Mouse (Mus musculus) forebrain, embryonic 14.5 days (tissue): ENCODE data around the gene Alk. TPM values are rescaled to one million over a fixed set of nuclear protein-coding genes. Genes with fewer than 3 reads are reported as not detected.

Source experiments
- ATAC-seq: fragments of 200-750 bp; cut with Nextera tagmentation; 2 replicates; pipeline ENCODE4 v1.8.0; 2017; ENCODE audit warnings: mild to moderate bottlenecking, moderate library complexity
- DNase-seq: peaks from one replicate; pipeline ENCODE4 v3.0.0-alpha.2; 2015; ENCODE audit warnings: low spot score
- H3K27ac ChIP-seq: fragments of 300-500 bp; sonication (generic); 2 replicates; pipeline ENCODE4 v1.5.1; 2014; ENCODE audit warnings: low read depth, mild to moderate bottlenecking, control low read depth, low read length, moderate library complexity
- H3K27me3 ChIP-seq: fragments of 300-500 bp; sonication (generic); replicated peaks from 2 replicates; pipeline ENCODE4 v1.6.1; 2014; ENCODE audit warnings: low read length, control low read depth, mixed read lengths; ENCODE audit not compliant: control insufficient read depth, insufficient read depth
- H3K36me3 ChIP-seq: fragments of 300-500 bp; sonication (generic); 2 replicates; pipeline ENCODE4 v1.6.1; 2014; ENCODE audit warnings: low read length, control low read depth; ENCODE audit not compliant: control insufficient read depth, insufficient read depth
- H3K4me1 ChIP-seq: fragments of 300-500 bp; sonication (generic); 2 replicates; pipeline ENCODE4 v1.6.1; 2014; ENCODE audit warnings: antibody characterized with exemption, low read length, control low read depth; ENCODE audit not compliant: control insufficient read depth, insufficient read depth
- H3K4me2 ChIP-seq: fragments of 300-500 bp; sonication (generic); 2 replicates; pipeline ENCODE4 v1.6.1; 2014; ENCODE audit warnings: mild to moderate bottlenecking, control low read depth, low read length
- H3K4me3 ChIP-seq: fragments of 300-500 bp; sonication (generic); 2 replicates; pipeline ENCODE4 v1.5.1; 2014; ENCODE audit warnings: low read depth, low read length, control low read depth
- H3K9ac ChIP-seq: fragments of 300-500 bp; sonication (generic); 2 replicates; pipeline ENCODE4 v1.6.1; 2014; ENCODE audit warnings: mild to moderate bottlenecking, low read length, control low read depth, moderate library complexity
- H3K9me3 ChIP-seq: fragments of 300-500 bp; sonication (generic); replicated peaks from 2 replicates; pipeline ENCODE4 v1.6.1; 2016; ENCODE audit warnings: low read length, control low read depth, mixed read lengths; ENCODE audit not compliant: control insufficient read depth
- WGBS: fragments of 180-500 bp; shearing (Covaris S2); extraction: QIAGEN DNeasy Blood & Tissue Kit; methylation state at CpG from one replicate; pipeline ENCODE4 v1.1.7; 2014; 5-methylcytosine and 5-hydroxymethylcytosine counted together
- polyA plus RNA-seq: library from polyadenylated mRNA; unstranded; fragments of >200 nt; fragmentation: Nextera tagmentation; extraction: Ambion mirVana; gene quantifications from 2 replicates; pipeline ENCODE4 v1.2.1, GENCODE M21; 2014

Gene Alk
- polyA plus RNA-seq, 1 experiment from 2014 or later = 0.55 TPM

DNA sequence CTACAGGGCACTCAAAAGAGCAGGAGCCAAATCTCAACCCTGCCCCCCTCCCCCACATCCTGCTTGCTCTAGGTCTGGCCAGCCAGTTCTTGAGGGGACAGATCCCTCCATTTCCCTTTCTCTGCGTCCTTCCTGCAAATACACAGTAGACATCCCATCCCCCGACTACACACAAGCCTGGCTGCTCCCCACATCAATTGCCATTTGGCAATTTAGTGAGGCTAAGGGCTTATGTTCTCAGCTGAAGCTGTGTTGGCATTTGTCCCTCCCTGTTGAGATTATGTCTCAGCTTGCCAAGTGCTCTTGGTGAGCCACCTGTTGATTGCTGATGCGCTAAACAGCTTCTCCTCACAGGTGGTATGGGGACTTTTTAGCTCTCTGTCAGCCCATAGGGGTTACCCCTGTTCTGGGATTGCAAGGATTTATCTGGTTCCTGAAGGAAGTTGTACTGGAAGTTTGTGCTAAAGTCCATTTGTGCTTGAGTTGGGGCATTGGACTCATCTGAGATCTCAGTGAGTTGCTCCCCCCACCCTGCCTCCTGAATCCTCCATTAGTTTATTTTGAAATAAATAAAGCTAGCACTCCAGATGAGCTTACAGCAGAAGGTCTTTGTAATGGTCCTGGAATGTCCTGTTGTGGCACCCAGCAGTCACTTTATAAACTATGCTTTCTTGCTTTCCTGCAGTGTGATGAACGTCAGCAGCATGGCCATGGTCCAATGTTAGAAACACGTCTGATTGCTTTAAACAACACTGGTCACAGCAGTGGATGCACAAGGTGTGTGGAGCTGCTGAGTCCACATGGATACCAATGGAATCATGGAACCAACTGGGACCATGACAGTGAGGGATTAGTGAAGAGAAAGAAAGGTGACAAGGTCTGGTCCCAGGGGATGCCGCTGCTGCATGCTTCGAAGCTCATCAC is 353.7 kb downstream of the Alk start:
- peaks cover 4% of the 10 kb centered on the region; the same call in 1 of the 2 replicates for H3K4me1 ChIP-seq
- peak; percentile 83 for DNase-seq
- 67% methylated on average over 7 of the region's 7 CpGs for WGBS
- no peak overlapping the region for H3K4me3 ChIP-seq
- no peaks in the 10 kb centered on the region for H3K27me3 ChIP-seq
- no peaks in the 10 kb centered on the region for H3K9me3 ChIP-seq
- H3K36me3 ChIP-seq = no peaks in the 10 kb centered on the region
- ATAC-seq = peak; percentile 62; the same call in 1 of the 2 replicates
- no peak overlapping the region for H3K4me2 ChIP-seq
- H3K27ac ChIP-seq = no peak overlapping the region
- H3K9ac ChIP-seq = no peak overlapping the region

DNA sequence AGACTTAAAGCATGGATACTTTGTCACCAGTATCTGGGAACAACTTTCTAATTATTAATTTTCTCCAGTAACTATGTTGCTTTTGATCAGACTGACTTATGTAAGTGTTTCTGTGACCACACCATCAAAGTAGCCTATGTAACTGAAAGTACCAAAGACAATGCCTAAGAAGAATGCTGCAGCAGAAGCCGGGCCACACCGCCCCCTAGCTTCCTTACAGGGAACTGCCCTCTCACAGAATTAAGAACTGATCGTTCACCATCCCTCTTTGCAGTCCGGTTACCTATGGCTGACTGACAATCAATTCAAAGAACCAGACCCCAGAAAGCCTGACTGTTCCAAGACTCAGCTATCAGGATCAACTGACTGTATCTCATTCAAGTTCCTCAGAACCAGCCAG is 362.4 kb downstream of the Alk start:
- Histone ChIP-seq H3K9me3 (peaks cover 6% of the 10 kb centered on the region; the same call in 1 of the 2 replicates), H3K27ac (no peak overlapping the region), H3K27me3 (no peaks in the 10 kb centered on the region), H3K4me1 (peaks cover under 1% of the 10 kb centered on the region; the same call in 1 of the 2 replicates), H3K4me3 (no peak overlapping the region), H3K4me2 (no peak overlapping the region), H3K36me3 (no peaks in the 10 kb centered on the region), H3K9ac (no peak overlapping the region)
- WGBS = 23% methylated on average over 4 of the region's 4 CpGs
- ATAC-seq (0 out of 2 replicates have a peak, but pooled peaks have one; percentile 26), DNase-seq (peak; percentile 30)

DNA sequence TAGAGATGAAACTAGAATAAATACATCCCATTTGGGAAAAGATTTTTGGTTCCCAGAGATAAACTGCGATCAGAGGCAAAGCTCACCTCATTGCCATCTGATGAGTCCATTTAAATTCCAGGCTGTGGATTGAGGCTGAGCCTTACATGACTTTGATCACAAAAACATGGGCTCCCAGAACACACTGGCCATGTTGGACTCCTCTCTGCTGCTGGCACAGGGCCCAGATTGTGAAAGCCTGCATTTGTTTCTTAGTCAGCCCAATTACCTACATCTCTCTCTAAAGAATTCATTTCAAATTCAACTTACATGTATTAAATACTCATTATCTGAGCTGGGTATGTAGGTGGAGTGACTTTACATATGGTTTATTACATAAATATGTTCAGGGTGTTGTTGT is 367.1 kb downstream of the Alk start:
- Histone ChIP-seq H3K27me3 (no peaks in the 10 kb centered on the region), H3K36me3 (no peaks in the 10 kb centered on the region), H3K9ac (no peak overlapping the region), H3K27ac (no peak overlapping the region), H3K4me1 (peaks cover 3% of the 10 kb centered on the region; the same call in 1 of the 2 replicates), H3K9me3 (peaks cover 6% of the 10 kb centered on the region; the same call in 1 of the 2 replicates), H3K4me2 (no peak overlapping the region), H3K4me3 (no peak overlapping the region)
- WGBS = 48% methylated on average over 1 of the region's 1 CpGs
- DNase-seq = peak; percentile 78
- ATAC-seq = peak; percentile 77

DNA sequence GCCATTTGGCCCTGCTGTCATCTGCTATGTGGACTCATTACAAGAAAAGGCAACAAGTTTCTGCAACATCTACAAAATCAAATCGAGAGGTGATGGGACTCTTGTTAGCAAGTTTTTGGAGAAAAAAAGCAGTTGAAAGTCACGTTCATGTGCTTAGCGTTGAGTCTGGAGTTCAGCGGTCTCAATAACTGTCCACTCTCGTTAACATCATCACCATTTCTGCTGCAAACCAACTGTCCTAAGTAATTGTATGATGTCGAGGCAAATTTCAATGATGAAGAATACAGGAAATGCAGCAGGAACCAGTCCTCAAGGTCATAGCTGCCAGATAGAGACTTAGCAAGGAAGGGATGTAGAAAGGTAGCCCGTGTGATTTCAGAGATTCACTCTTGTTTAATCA is 373.5 kb downstream of the Alk start:
- WGBS = 90% methylated on average over 7 of the region's 7 CpGs
- H3K36me3 ChIP-seq = no peaks in the 10 kb centered on the region
- DNase-seq (no peak), ATAC-seq (no peak)
- H3K4me2 ChIP-seq = no peak overlapping the region
- no peaks in the 10 kb centered on the region for H3K27me3 ChIP-seq
- no peaks in the 10 kb centered on the region for H3K9me3 ChIP-seq
- H3K27ac ChIP-seq = no peak overlapping the region
- no peaks in the 10 kb centered on the region for H3K4me1 ChIP-seq
- H3K4me3 ChIP-seq = no peak overlapping the region
- no peak overlapping the region for H3K9ac ChIP-seq

DNA sequence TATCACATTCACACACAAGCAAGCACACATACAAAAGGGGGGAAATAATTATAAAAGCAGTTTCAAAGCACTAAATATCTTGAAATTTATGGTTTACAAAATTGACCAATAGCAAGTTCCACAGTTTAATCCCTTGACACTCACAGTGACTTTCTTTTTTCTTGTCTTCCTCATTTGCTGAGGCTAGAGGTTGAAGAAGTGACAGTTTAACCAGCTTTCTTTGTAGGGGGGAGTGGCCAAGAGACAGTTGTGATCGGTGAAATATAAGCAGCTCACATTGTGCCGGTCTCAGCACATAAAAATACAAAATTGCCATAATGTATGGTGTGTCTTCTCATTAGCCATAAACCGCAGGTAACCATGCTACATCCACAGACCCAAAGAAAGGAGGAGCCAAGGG is 385.6 kb downstream of the Alk start:
- DNase-seq (no peak), ATAC-seq (no peak)
- no peaks in the 10 kb centered on the region for H3K9me3 ChIP-seq
- no peak overlapping the region for H3K9ac ChIP-seq
- H3K36me3 ChIP-seq = no peaks in the 10 kb centered on the region
- 94% methylated on average over 3 of the region's 3 CpGs for WGBS
- no peaks in the 10 kb centered on the region for H3K4me1 ChIP-seq
- no peak overlapping the region for H3K4me2 ChIP-seq
- no peak overlapping the region for H3K27ac ChIP-seq
- no peak overlapping the region for H3K4me3 ChIP-seq
- no peaks in the 10 kb centered on the region for H3K27me3 ChIP-seq

DNA sequence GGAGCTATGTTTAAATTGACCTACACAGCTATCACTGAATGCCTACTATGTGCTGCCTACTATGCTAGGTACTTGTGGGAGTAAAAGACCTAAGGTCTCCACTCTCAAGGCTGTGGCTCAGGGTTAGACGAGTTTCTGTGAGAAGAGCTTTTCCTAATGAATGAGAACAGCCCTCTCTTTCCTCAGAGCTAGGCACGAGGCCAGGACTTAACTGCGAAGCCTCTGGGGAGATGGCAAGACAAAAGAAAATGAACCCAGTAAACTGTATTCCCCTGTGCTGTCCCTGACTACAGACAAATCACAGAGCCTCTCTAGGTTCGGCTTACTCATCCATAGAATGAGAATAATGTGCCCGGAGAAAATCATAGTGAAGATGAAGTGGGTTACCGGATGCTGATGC is 406.9 kb downstream of the Alk start:
- 29% methylated on average over 6 of the region's 6 CpGs for WGBS
- no peak overlapping the region for H3K4me3 ChIP-seq
- no peaks in the 10 kb centered on the region for H3K36me3 ChIP-seq
- no peak for ATAC-seq
- H3K9me3 ChIP-seq = no peaks in the 10 kb centered on the region
- no peak overlapping the region for H3K9ac ChIP-seq
- no peak overlapping the region for H3K4me2 ChIP-seq
- no peaks in the 10 kb centered on the region for H3K27me3 ChIP-seq
- DNase-seq = peak; percentile 70
- no peak overlapping the region for H3K27ac ChIP-seq
- H3K4me1 ChIP-seq = peaks cover 20% of the 10 kb centered on the region

DNA sequence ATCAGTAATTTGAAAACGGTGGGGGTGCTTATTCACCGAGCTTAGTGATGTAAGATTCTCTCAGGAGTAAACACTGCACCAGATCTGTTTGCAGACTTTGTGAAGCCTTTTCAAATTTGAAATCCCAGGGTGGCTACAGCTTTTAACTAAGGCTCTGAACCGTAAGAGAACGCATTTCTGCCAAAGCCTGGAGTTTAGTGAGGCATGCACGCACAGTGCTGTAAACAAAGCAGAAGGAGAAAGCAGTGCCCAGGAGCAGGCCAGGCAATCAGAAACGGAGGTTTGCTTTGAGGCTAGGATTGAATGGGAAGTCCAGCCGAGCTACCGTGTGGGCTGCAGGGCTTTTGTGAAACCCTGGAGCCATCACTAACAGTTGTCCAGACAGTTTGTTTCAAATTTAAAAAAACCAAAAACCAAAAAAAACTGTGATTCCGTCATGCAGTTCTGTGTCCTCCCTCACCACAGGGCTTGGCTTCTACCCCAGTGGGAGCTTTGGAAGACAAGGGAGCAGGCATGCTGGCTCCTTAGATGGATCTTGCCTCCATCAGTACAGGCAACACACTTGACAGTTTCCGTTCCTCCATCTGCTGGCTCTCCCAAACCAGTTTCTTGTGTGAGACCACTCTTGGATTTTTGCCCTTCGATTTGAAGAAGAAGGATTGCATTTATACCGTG is 409.3 kb downstream of the Alk start:
- H3K27me3 ChIP-seq = no peaks in the 10 kb centered on the region
- peak overlapping the region; percentile 9; the same call in 1 of the 2 replicates for H3K27ac ChIP-seq
- H3K4me1 ChIP-seq = peaks cover 26% of the 10 kb centered on the region
- no peaks in the 10 kb centered on the region for H3K9me3 ChIP-seq
- H3K36me3 ChIP-seq = no peaks in the 10 kb centered on the region
- ATAC-seq = peak; percentile 86
- DNase-seq = peak; percentile 87
- no peak overlapping the region for H3K9ac ChIP-seq
- H3K4me3 ChIP-seq = no peak overlapping the region
- H3K4me2 ChIP-seq = peak overlapping the region; percentile 14; the same call in 1 of the 2 replicates
- WGBS = 11% methylated on average over 12 of the region's 12 CpGs

DNA sequence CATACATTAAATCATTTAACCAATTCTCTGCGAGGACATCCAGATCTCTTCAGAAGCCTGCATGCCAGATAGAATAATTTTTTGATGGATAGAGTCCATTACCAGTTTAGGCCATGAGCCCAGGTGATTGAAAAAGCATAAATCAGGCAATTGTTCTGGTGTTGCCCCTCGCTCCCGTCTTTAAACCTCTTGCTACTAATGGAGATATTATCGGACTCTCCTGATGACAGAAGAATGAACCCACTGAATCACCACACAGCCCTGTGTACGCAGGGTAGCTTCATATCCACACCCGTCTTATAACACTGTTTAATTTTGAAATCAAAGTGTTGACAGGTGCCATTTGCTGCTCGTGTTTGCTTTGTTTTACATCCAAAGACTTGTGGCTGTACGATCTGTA is 413.9 kb downstream of the Alk start:
- no peaks in the 10 kb centered on the region for H3K36me3 ChIP-seq
- H3K4me3 ChIP-seq = no peak overlapping the region
- H3K9ac ChIP-seq = no peak overlapping the region
- no peaks in the 10 kb centered on the region for H3K27me3 ChIP-seq
- H3K4me2 ChIP-seq = no peak overlapping the region
- WGBS = 80% methylated on average over 8 of the region's 8 CpGs
- no peak overlapping the region for H3K27ac ChIP-seq
- no peak for DNase-seq
- H3K9me3 ChIP-seq = no peaks in the 10 kb centered on the region
- H3K4me1 ChIP-seq = peaks cover 22% of the 10 kb centered on the region
- ATAC-seq = no peak
